Mouse (Mus musculus) small intestine, adult 2 months (tissue): ENCODE data around the gene Ugt2b5.

Experiments
- CTCF ChIP-seq: fragments of 200-500 bp; IDR thresholded peaks from 2 replicates; pipeline ENCODE4 v1.5.1; 2012; ENCODE audit warnings: low read depth, mild to moderate bottlenecking, control low read depth, inconsistent platforms, low read length, moderate library complexity, mixed read lengths; ENCODE audit not compliant: insufficient replicate concordance, insufficient read length; ENCODE audit errors: extremely low read depth
- POLR2A ChIP-seq: fragments of 200-500 bp; IDR thresholded peaks from 2 replicates; pipeline ENCODE4 v1.6.1; 2012; ENCODE audit warnings: low read depth, mild to moderate bottlenecking, control low read depth, inconsistent platforms, low read length, moderate library complexity

DNA sequence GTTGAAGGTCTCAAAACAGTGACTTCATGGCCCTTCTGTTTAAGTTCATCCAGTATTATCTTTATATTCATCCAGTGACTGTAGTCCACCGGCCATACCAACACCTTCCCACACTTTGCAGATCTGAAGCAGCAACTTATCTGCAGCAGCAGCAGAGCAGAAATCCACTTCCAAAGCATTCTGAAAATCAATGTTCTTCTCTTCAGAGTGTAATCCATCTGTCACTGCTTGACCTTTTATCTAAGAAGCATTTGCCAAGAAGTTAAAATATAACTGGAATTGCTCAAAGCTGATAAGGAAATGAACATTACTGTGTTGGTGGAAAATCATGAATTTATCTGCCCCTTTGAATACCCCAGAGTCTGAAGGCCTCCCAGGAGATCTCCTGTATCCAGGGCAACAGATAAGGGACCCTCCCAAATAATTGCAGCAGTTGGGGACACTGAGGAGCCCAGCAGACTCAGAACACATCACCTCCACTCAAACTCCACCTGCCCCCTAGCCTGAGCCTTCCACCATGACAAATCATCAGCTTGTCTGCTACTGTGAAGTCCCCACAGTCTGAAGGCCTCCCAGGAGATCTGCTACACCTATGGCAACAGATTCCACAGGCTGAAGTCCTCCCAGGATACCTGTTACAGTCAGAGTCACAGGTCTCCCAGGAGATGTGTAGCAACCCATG lies 47.6 kb downstream of the Ugt2b5 start, which contains the start of gene Ugt2b36:
- no peak for TF ChIP-seq CTCF
- no peak for TF ChIP-seq POLR2A
